Mouse (Mus musculus): Measurements from ENCODE around the gene Bcl3. TPM values are rescaled to one million over a fixed set of nuclear protein-coding genes. Genes with fewer than 3 reads are reported as not detected.

The Bcl3 gene
- polyA plus RNA-seq, 1 experiment from 2014 or later, result 0.67 TPM

DNA sequence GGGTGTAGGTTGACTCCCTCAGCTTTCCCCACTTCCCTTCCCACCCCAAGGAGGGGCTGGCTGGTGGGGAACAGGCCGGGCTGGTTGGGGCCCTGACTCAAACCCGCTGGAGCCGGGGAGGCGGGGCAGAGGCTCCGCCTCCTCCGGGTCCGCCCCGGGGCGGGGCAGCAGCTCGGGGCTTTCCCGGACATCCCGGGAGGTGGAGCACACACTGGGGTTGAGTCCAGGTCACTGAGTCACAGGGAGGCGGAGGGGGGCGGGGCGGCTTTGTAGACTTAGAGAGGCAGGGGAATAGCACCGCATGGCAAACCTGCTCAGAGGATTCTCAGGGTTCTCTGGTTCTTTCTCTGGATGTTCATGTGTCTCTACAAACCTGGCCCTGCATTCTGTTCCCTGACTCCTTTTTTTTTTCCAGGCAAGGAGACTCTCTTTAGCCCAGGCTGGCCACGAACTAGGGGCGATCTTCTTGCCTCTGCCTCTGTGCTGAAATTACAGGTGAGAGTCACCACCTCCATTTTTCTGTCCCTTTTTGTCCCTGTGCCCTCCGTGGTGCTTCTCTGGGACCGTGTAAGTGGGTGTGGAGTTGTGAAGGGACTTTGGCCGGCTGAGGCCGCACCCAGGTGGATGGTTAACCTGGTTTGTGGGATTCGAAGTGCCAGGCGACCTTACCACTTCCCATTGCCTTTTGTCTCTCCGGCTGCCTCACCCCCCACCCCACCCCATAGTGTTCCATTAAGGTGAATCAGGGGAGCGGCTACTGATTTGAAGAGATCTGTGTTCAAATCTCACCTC, 1.8 kb upstream of the Bcl3 start:
- no peak overlapping the region for H3K27ac ChIP-seq (ENCODE audit: low read depth, low read length)

DNA sequence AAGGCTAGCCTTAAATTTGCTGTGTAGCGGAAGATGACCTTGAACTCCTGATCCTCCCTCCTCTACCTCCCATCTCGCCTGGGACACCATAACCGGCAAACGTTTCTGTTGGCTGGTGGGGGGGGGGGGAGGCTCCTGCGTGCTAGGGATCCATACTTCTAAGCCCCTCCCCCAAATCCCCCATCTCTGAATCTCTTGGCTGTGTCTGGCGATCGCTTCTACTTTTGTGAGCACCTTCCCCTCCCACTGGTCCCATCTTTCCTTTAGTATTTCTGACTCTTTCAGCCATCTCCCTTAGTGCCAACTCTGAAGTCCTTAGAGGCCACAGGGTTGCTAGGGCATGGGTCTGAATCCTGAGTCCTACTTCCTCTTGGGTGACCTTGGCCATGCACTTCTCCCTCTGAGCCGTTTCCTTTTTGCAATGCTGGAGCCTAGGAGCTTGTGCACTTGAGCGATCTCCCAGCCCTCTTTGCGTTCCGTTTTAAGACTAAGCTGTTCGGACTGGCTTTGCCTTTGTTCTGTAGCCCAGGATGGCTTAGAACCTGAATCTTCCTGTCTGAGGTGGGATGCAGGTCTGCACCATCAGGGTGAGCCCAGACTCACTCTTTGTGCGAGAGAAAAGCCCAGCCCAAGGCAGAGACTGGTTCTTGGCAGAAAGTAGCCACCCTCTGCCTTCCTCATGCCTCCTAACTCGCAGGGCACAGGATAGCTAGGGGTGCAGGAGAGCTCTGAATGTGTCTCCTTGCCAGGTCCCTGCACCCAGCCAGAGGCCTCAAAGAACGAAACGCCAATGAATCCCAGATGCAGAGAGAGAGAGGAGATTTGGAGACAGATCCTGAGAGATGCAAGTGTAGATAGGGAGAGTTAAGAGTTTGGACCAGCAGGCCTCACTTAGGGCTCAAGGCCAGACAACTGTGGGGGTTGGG, 949 bp upstream of the Bcl3 start:
- Histone ChIP-seq H3K4me2 (no peak overlapping the region), H3K27me3 (ENCODE audit: control insufficient read depth, insufficient read depth, low read length) (peaks cover 33% of the 10 kb centered on the region), H3K4me1 (ENCODE audit: control insufficient read depth, insufficient read depth, low read length) (peaks cover 10% of the 10 kb centered on the region), H3K9me3 (ENCODE audit: control insufficient read depth, low read length) (no peaks in the 10 kb centered on the region; the same call in 1 of the 2 replicates), H3K27ac (ENCODE audit: low read depth, low read length) (no peak overlapping the region), H3K4me3 (ENCODE audit: low read depth, low read length) (no peak overlapping the region), H3K36me3 (ENCODE audit: control insufficient read depth, insufficient read depth, low read length) (no peaks in the 10 kb centered on the region), H3K9ac (ENCODE audit: low read length) (no peak overlapping the region)
- DNase-seq (ENCODE audit: low spot score, missing footprints) (peak; percentile 92), ATAC-seq (ENCODE audit: low FRiP score) (peak; percentile 30)
- WGBS, result 19% methylated on average over 16 of the region's 16 CpGs

More for the DNA sequence above, 1.8 kb upstream of the Bcl3 start:
- ATAC-seq (ENCODE audit: low FRiP score) (peak; percentile 72), DNase-seq (ENCODE audit: low spot score, missing footprints) (peak; percentile 90)
- H3K4me3 ChIP-seq (ENCODE audit: low read depth, low read length), result no peak overlapping the region
- H3K9ac ChIP-seq (ENCODE audit: low read length), result no peak overlapping the region
- 27% methylated on average over 26 of the region's 26 CpGs for WGBS
- H3K27me3 ChIP-seq (ENCODE audit: control insufficient read depth, insufficient read depth, low read length), result peaks cover 33% of the 10 kb centered on the region
- H3K9me3 ChIP-seq (ENCODE audit: control insufficient read depth, low read length), result peaks cover 1% of the 10 kb centered on the region; the same call in 1 of the 2 replicates
- H3K36me3 ChIP-seq (ENCODE audit: control insufficient read depth, insufficient read depth, low read length), result no peaks in the 10 kb centered on the region
- H3K4me2 ChIP-seq, result no peak overlapping the region
- H3K4me1 ChIP-seq (ENCODE audit: control insufficient read depth, insufficient read depth, low read length), result peaks cover 10% of the 10 kb centered on the region

DNA sequence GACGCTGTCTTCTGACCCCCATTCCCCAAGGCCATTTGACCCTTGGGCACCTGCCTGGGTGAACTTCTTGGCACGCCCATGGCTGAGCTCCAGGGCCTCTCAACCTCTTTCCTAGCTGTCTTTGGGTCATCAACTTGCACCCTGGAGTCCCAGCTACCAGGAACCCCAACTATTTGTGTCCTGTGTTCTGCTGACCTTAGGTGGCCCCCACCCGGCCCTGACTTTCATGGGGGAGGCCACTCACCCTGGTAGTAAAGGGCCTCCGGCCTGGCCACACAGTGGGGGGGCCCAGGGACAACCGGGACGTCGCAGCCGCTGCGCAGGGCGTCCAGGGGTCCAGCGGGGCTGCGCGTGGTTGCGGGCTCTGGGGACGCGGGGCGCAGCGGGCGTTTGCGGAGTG, 377 bp downstream of the Bcl3 start:
- H3K4me1 ChIP-seq (ENCODE audit: control insufficient read depth, insufficient read depth, low read length), result peaks cover 14% of the 10 kb centered on the region
- WGBS, result 6% methylated on average over 20 of the region's 20 CpGs
- no peaks in the 10 kb centered on the region for H3K36me3 ChIP-seq (ENCODE audit: control insufficient read depth, insufficient read depth, low read length)
- no peaks in the 10 kb centered on the region; the same call in 1 of the 2 replicates for H3K9me3 ChIP-seq (ENCODE audit: control insufficient read depth, low read length)
- peak overlapping the region; percentile 58 for H3K4me2 ChIP-seq
- peak overlapping the region; percentile 58 for H3K9ac ChIP-seq (ENCODE audit: low read length)
- peak overlapping the region; percentile 31 for H3K4me3 ChIP-seq (ENCODE audit: low read depth, low read length)
- H3K27me3 ChIP-seq (ENCODE audit: control insufficient read depth, insufficient read depth, low read length), result peaks cover 33% of the 10 kb centered on the region
- no peak for DNase-seq (ENCODE audit: low spot score, missing footprints)
- no peak for ATAC-seq (ENCODE audit: low FRiP score)
- H3K27ac ChIP-seq (ENCODE audit: low read depth, low read length), result no peak overlapping the region

DNA sequence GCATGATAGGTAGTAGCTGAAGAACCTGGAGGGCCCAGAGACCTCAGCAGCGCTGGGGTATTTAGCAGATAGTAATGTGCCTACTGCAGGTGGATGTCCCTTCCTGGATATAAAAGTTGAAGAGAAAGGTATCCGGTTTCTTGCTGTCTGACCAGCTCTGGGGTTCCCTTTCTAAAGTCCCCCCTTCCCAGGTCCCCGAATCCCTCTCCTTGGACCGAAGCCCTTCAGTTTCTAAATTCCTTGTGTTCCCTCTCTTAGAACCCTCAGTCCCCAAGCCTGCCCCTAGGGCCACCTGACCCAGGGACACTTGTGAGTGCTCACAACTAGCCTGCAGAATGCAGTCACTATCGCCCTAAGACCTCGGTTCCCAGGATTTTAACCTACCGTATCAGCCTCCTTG, 937 bp downstream of the Bcl3 start:
- ATAC-seq (ENCODE audit: low FRiP score), result no peak
- Histone ChIP-seq H3K27me3 (ENCODE audit: control insufficient read depth, insufficient read depth, low read length) (peaks cover 33% of the 10 kb centered on the region), H3K4me3 (ENCODE audit: low read depth, low read length) (no peak overlapping the region), H3K4me2 (no peak overlapping the region), H3K9ac (ENCODE audit: low read length) (no peak overlapping the region), H3K9me3 (ENCODE audit: control insufficient read depth, low read length) (no peaks in the 10 kb centered on the region; the same call in 1 of the 2 replicates), H3K36me3 (ENCODE audit: control insufficient read depth, insufficient read depth, low read length) (no peaks in the 10 kb centered on the region), H3K27ac (ENCODE audit: low read depth, low read length) (no peak overlapping the region), H3K4me1 (ENCODE audit: control insufficient read depth, insufficient read depth, low read length) (peaks cover 18% of the 10 kb centered on the region)
- no peak for DNase-seq (ENCODE audit: low spot score, missing footprints)
- WGBS, result 51% methylated on average over 7 of the region's 7 CpGs

DNA sequence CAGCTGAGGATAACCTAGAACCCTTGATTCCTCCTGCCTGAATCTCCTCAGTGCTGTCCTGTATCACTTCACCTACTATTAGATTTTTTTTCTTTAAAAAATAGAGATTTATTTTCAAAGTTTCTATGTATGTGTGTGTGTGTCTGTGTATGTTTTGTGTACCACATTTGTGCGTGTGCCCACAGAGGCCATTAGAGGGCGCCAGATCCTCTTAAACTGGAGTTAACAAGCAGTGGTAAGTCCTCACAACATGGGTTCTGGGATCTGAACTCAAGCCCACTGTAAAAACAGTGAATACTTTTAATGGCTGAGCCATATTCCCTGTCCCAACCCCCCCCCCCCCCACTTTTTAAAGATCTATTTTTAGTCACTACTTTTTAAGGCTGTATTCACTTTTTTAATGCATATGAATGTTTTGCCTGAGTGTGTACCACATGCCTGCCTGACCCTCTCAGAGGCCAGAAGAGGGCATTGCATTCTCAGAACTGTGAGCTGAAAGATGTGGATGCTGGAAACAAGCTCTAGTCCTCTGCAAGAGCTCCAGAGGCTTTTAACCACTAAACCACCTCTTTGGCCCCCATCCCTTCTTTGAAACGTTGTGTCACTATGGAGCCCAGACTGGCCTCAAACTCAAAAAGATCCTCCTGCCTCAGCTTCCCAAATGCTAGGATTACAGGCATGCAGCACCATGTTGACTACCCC, 2.1 kb downstream of the Bcl3 start:
- Histone ChIP-seq H3K27me3 (ENCODE audit: control insufficient read depth, insufficient read depth, low read length) (peaks cover 33% of the 10 kb centered on the region), H3K36me3 (ENCODE audit: control insufficient read depth, insufficient read depth, low read length) (no peaks in the 10 kb centered on the region), H3K4me3 (ENCODE audit: low read depth, low read length) (no peak overlapping the region), H3K4me1 (ENCODE audit: control insufficient read depth, insufficient read depth, low read length) (peaks cover 23% of the 10 kb centered on the region), H3K4me2 (no peak overlapping the region), H3K9ac (ENCODE audit: low read length) (no peak overlapping the region), H3K9me3 (ENCODE audit: control insufficient read depth, low read length) (no peaks in the 10 kb centered on the region; the same call in 1 of the 2 replicates), H3K27ac (ENCODE audit: low read depth, low read length) (no peak overlapping the region)
- DNase-seq (ENCODE audit: low spot score, missing footprints), result no peak
- WGBS, result 70% methylated on average over 3 of the region's 3 CpGs
- ATAC-seq (ENCODE audit: low FRiP score), result no peak

DNA sequence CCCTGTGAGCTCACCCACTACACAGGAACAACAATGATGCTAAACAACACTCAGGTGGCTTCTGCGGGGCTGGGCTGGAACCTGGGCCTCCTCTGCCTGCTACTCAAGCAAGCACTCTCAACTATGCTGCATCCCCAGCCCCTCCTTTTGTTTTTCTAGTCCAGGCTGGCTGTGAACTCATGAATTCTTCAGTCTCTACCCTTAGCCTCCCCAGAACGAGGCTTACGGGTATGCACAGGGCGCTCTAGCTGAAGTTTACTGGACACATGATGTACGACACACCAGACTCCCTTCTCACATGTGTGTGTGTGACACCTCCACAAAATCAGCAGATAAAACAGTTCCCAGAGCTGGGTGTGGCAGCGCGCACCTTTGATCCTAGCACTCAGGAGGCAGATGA, 3.7 kb downstream of the Bcl3 start:
- ATAC-seq (ENCODE audit: low FRiP score), result no peak
- no peak for DNase-seq (ENCODE audit: low spot score, missing footprints)
- Histone ChIP-seq H3K9ac (ENCODE audit: low read length) (no peak overlapping the region), H3K27ac (ENCODE audit: low read depth, low read length) (no peak overlapping the region), H3K27me3 (ENCODE audit: control insufficient read depth, insufficient read depth, low read length) (peaks cover 29% of the 10 kb centered on the region), H3K4me2 (no peak overlapping the region), H3K4me1 (ENCODE audit: control insufficient read depth, insufficient read depth, low read length) (peaks cover 18% of the 10 kb centered on the region), H3K36me3 (ENCODE audit: control insufficient read depth, insufficient read depth, low read length) (no peaks in the 10 kb centered on the region), H3K9me3 (ENCODE audit: control insufficient read depth, low read length) (no peaks in the 10 kb centered on the region; the same call in 1 of the 2 replicates), H3K4me3 (ENCODE audit: low read depth, low read length) (no peak overlapping the region)
- WGBS, result 87% methylated on average over 7 of the region's 7 CpGs

DNA sequence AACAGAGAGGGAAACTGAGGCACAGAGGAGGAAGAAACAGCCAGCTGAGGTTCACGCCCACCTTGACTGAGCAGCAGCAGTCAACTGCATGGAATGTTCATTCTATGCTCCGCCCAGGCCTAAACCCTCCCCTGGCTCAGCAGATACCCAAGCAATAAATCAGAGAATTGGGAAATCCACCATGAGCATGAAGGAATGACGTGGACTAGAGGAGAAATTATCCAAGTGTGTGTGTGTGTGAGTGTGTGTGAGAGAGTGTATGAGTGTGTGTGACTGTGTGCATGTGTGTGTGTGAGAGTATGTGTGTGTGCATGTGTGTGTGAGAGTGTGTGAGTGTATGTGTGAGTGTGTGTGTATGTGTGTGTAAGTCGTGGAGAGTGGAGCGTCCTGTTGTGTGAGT, 4.1 kb downstream of the Bcl3 start:
- Histone ChIP-seq H3K36me3 (ENCODE audit: control insufficient read depth, insufficient read depth, low read length) (no peaks in the 10 kb centered on the region), H3K4me3 (ENCODE audit: low read depth, low read length) (no peak overlapping the region), H3K9ac (ENCODE audit: low read length) (no peak overlapping the region), H3K9me3 (ENCODE audit: control insufficient read depth, low read length) (no peaks in the 10 kb centered on the region; the same call in 1 of the 2 replicates), H3K27me3 (ENCODE audit: control insufficient read depth, insufficient read depth, low read length) (peaks cover 25% of the 10 kb centered on the region), H3K27ac (ENCODE audit: low read depth, low read length) (no peak overlapping the region), H3K4me1 (ENCODE audit: control insufficient read depth, insufficient read depth, low read length) (peaks cover 18% of the 10 kb centered on the region), H3K4me2 (no peak overlapping the region)
- DNase-seq (ENCODE audit: low spot score, missing footprints) (no peak), ATAC-seq (ENCODE audit: low FRiP score) (no peak)
- WGBS, result 83% methylated on average over 5 of the region's 5 CpGs

DNA sequence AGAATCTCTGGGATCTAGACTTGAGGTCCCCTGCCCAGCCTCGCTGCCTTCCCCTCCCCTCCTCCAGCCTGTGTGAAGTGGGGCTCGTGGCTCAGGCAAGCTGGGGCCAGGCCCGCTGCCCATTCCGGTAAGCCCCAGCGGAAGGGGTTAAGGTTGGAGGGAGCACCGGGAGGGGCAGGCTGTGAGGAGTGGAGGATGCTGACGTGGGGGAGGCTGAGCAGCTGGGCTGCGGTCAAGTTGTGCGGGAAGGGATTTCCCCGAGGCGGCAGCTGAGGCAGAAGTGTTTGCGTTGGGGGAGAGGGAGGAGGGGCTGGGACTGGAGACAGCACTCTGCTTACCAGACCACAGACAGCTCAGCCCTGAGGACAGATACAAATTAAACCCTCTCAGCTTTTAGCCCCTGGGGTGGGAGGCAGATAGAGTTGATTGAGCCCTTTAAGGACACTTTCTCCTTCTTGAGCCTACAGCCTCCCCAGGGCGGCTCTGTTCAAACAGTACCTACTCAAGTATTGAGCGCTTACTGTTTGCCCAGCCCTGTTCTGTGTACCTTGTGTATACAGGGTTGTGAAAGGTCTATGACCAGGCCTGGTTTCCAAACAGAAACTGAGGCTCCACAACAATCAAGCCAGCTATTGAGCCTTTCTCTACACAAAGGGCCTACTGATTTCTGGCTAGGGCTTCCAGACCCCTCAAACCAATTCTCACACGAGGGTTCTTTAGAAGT, 5.0 kb downstream of the Bcl3 start:
- Histone ChIP-seq H3K27ac (ENCODE audit: low read depth, low read length) (peak overlapping the region; percentile 48), H3K36me3 (ENCODE audit: control insufficient read depth, insufficient read depth, low read length) (no peaks in the 10 kb centered on the region), H3K4me2 (peak overlapping the region; percentile 58), H3K9me3 (ENCODE audit: control insufficient read depth, low read length) (no peaks in the 10 kb centered on the region; the same call in 1 of the 2 replicates), H3K9ac (ENCODE audit: low read length) (peak overlapping the region; percentile 30; the same call in 1 of the 2 replicates), H3K27me3 (ENCODE audit: control insufficient read depth, insufficient read depth, low read length) (peaks cover 16% of the 10 kb centered on the region), H3K4me3 (ENCODE audit: low read depth, low read length) (0 out of 2 replicates have a peak overlapping the region, but pooled peaks have one; percentile 5), H3K4me1 (ENCODE audit: control insufficient read depth, insufficient read depth, low read length) (peaks cover 17% of the 10 kb centered on the region)
- ATAC-seq (ENCODE audit: low FRiP score), result peak; percentile 86
- WGBS, result 6% methylated on average over 15 of the region's 15 CpGs
- DNase-seq (ENCODE audit: low spot score, missing footprints), result peak; percentile 93
